Mouse (Mus musculus): ENCODE measurements around the gene Ehbp1. TPM values are rescaled to one million over a fixed set of nuclear protein-coding genes. Genes with fewer than 3 reads are reported as not detected.

Gene Ehbp1
- polyA plus RNA-seq, 1 experiment: 3.5 TPM

DNA sequence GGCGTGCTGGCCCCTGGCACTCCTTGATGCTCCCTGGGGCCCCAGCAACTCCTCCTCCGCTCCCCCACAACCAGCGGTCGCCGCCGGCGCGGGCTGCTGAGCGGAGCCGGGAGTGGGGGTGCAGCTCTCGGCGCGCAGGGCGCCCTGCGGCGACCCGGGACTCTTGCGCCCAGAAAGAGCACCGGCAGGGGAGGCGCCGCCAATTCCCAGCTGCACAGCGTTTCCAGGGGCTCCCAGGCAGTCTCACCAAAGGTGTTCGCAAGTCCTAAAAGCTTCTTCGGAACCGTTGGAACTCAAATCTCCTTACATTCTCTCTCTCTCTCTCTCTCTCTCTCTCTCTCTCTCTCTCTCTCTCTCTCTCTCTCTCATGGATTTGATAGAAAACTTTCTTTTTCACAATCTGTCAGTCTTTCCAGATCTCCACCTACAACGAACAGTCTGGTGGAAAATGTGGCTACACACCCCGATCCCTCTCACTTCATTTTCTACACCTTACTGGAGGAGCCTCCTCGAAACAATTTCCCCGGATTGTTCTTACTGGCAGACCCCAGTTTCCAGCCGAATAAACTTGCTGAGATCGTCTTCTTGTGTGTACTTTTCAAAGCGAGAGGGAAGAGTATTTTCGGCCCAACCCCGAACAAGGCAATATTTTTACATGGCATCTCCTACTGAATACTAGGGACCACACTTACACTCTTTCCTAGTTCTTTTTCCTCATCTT lies 339.9 kb downstream of the Ehbp1 start:
- 2% methylated on average over 32 of the region's 34 CpGs for WGBS
- DNase-seq: peak; percentile 52
- Histone ChIP-seq H3K4me3 (replicated peaks; ENCODE audit: extremely low read depth, low read depth, low read length) (no peak overlapping the region), H3K4me1 (ENCODE audit: control insufficient read depth, insufficient read depth, low read length) (peaks cover 12% of the 10 kb centered on the region)
- TF ChIP-seq POLR2A (IDR thresholded peaks at IDR 0.05; ENCODE audit: borderline replicate concordance, extremely low read depth, low read depth, low read length): no peak
- TF ChIP-seq CTCF (IDR thresholded peaks at IDR 0.05; ENCODE audit: insufficient read depth, low read length): no peak

DNA sequence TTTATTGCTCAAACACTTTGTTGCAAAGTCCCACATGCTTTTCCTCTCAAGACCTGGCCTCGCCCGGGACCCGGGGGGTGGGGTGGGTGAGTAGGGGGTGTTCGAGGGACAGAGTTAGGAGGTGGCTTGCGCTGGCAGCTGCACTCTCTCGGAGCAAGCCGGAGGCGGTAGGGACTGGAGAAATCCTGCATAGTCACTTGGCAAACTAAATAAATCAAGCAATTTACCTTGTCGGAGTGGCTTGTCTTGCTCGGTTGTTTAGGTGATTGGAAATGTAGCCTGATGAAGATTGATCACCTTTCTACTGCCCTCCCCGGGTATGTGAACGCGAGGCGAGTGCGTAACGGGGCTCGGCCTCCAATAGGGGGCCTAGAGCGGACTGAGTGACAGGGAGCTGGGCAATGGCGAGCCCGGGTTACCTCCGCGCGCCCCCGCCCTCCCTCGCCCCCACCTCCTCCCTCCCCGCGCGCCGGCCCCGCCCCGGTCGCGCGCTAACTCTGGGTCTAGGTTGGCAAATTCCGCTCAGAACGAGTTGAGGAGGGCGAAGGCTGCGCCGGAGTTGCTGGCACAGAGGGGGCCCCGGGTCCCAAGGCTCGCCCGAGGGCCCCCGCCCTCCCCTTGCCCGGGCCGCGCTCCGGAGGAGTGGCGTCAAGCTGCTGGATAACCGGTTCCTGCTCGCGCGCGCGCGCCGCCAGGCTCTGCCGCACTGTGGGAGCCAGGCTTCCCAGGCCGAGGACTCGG lies 340.6 kb downstream of the Ehbp1 start:
- no peak for DNase-seq
- peak overlapping the region; percentile 14 for H3K4me3 ChIP-seq (replicated peaks; ENCODE audit: extremely low read depth, low read depth, low read length)

GRCm38 (mm10) chr11:22000316-22001076 lies 341.6 kb downstream of the Ehbp1 start:
- no peak overlapping the region for H3K4me3 ChIP-seq (replicated peaks; ENCODE audit: extremely low read depth, low read depth, low read length)
- WGBS: 16% methylated on average over 48 of the region's 48 CpGs

More for the DNA sequence above, 340.6 kb downstream of the Ehbp1 start:
- WGBS: 2% methylated on average over 59 of the region's 59 CpGs
- peaks cover 12% of the 10 kb centered on the region for H3K4me1 ChIP-seq (ENCODE audit: control insufficient read depth, insufficient read depth, low read length)
- TF ChIP-seq POLR2A (IDR thresholded peaks at IDR 0.05; ENCODE audit: borderline replicate concordance, extremely low read depth, low read depth, low read length) (no peak), CTCF (IDR thresholded peaks at IDR 0.05; ENCODE audit: insufficient read depth, low read length) (no peak)

DNA sequence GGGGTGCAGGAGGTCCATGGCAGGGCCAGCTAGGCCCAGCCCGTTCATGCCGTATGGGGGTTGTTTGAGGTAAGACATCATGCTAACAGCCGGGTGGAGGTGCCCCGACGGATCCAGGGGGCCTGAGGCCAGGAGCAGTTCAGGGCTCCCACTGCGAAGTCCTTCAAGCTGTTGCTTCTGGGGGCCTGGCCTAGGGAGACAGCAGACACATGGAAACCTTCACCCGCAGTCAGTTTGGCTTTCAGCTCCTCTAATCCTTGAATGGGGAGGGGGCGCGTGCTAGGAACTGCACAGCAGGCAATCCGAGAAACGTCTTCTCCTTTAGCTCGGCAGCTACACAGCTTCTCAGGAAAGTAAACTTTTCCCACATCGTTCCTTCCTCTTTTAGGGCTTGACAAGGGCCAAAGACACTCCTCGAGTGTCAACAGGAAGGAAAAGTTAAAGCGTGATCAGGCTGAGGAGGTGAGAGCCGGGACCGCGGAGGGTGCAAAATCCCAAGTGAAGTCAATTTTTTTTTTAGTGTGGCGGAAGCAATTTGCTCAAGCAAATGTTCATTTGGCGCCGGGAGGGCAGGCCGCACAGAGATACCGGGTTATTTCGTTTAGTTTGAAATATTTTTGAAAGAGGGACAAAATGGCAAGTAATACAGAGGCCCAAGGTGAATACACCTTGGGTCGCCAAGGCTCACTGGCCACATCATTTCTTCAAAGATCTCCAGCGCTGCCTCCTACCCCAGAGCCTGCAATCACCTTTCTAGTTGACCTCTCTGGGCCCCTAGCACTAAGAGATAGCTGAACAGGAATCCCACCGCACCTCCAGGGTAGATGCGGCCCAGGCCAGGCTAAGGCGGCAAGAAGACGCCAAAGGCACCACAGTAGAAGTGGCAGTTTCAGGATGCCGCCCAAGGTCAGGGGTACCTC lies 342.4 kb downstream of the Ehbp1 start:
- WGBS: 28% methylated on average over 31 of the region's 31 CpGs
- DNase-seq: peak; percentile 12
- Histone ChIP-seq H3K4me1 (ENCODE audit: control insufficient read depth, insufficient read depth, low read length) (peaks cover 12% of the 10 kb centered on the region), H3K4me3 (replicated peaks; ENCODE audit: extremely low read depth, low read depth, low read length) (no peak overlapping the region)
- TF ChIP-seq CTCF (IDR thresholded peaks at IDR 0.05; ENCODE audit: insufficient read depth, low read length) (no peak), POLR2A (IDR thresholded peaks at IDR 0.05; ENCODE audit: borderline replicate concordance, extremely low read depth, low read depth, low read length) (no peak)

More at GRCm38 (mm10) chr11:22000316-22001076, 341.6 kb downstream of the Ehbp1 start:
- TF ChIP-seq CTCF (IDR thresholded peaks at IDR 0.05; ENCODE audit: insufficient read depth, low read length): no peak
- TF ChIP-seq POLR2A (IDR thresholded peaks at IDR 0.05; ENCODE audit: borderline replicate concordance, extremely low read depth, low read depth, low read length): no peak
- DNase-seq: peak; percentile 28
- H3K4me1 ChIP-seq (ENCODE audit: control insufficient read depth, insufficient read depth, low read length): peaks cover 12% of the 10 kb centered on the region

- TF ChIP-seq POLR2A (IDR thresholded peaks at IDR 0.05; ENCODE audit: borderline replicate concordance, extremely low read depth, low read depth, low read length) (no peak), CTCF (IDR thresholded peaks at IDR 0.05; ENCODE audit: insufficient read depth, low read length) (no peak)
- peaks cover 10% of the 10 kb centered on the region for H3K4me1 ChIP-seq (ENCODE audit: control insufficient read depth, insufficient read depth, low read length)
- no peak overlapping the region for H3K4me3 ChIP-seq (replicated peaks; ENCODE audit: extremely low read depth, low read depth, low read length)
- DNase-seq: peak; percentile 22
- 18% methylated on average over 32 of the region's 32 CpGs for WGBS
Measured at GRCm38 (mm10) chr11:21998141-21999047, 343.7 kb downstream of the Ehbp1 start.

DNA sequence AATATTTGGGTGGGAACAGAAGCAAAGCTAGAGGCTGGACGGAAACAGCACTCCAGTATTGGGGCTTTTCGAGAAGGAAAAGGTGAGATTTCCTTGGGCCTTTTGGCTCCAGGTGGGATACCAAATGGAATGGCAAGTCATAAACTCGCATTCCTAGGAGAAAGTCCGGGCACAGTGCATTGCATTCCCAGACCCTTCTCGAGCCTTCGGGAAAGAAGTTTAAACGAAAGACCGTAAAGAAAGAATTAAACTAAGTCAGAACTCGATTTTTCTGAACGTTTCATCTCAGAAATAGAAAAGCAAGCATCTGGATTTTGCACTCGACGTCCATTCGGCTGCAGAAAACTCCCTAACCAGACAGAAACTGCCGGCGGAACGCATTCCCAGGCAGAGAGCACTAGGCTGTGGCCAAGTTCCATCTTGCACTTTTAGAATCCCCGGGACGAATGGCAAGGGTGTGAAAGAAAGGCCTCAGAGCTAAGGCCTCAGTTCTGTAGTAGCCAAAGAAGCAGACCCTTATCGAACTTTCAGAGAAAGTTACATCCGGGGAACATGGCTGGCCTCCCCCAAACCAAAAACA lies 344.4 kb downstream of the Ehbp1 start:
- H3K4me1 ChIP-seq (ENCODE audit: control insufficient read depth, insufficient read depth, low read length): peaks cover 7% of the 10 kb centered on the region; the same call in 1 of the 2 replicates

DNA sequence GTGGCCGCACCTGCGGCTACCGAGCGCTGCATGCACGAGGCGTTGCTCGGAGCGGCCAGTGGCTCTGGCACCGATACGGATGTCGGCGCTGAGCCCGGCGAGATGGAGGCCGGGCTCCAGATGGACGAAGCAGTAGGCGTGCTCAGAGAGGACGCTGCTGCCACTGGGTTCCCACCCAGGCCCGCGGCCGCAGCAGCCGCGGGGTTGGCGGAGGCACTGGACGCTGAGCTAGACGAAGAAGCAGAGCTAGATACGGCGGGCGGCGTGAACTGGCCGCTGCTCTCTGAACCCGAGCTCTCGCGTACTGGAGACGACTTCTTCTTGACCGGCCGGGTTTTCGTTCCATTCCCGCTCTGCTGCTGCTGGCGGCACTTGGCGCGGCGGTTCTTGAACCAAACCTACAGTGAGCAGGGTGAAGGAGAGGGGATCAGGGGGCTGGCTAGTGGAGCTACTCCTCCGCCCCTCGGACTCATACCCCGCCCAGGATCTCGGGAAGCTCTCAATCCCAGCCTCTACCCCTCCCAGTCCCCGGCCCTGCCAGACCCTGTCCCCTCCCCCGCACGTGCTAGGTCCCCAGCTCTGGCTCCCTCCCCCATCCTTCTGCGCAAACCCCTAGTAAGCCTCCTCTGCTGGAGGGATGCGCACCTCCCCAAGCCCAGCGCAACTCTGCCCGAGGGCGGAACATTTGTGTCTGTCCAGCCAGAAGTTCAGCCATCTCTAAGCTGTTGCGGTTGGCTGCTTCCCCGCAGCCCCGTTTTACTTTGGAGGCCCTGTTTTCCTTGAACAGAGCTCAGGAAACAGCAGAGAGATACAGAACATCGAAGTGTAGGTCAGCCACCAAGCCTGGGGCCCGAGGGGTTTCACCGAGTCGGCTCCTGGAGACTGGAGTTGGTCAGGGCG lies 345.2 kb downstream of the Ehbp1 start:
- no peak overlapping the region for H3K4me3 ChIP-seq (replicated peaks; ENCODE audit: extremely low read depth, low read depth, low read length)
- H3K4me1 ChIP-seq (ENCODE audit: control insufficient read depth, insufficient read depth, low read length): peaks cover 4% of the 10 kb centered on the region; the same call in 1 of the 2 replicates
- WGBS: 6% methylated on average over 63 of the region's 63 CpGs
- TF ChIP-seq POLR2A (IDR thresholded peaks at IDR 0.05; ENCODE audit: borderline replicate concordance, extremely low read depth, low read depth, low read length) (no peak), CTCF (IDR thresholded peaks at IDR 0.05; ENCODE audit: insufficient read depth, low read length) (no peak)
- peak; percentile 26 for DNase-seq

More for the DNA sequence above, 344.4 kb downstream of the Ehbp1 start:
- WGBS: 7% methylated on average over 20 of the region's 20 CpGs
- DNase-seq: peak; percentile 17
- TF ChIP-seq POLR2A (IDR thresholded peaks at IDR 0.05; ENCODE audit: borderline replicate concordance, extremely low read depth, low read depth, low read length): no peak
- no peak for TF ChIP-seq CTCF (IDR thresholded peaks at IDR 0.05; ENCODE audit: insufficient read depth, low read length)
- H3K4me3 ChIP-seq (replicated peaks; ENCODE audit: extremely low read depth, low read depth, low read length): no peak overlapping the region
